Mouse (Mus musculus) heart, postnatal 4 days (tissue): ENCODE measurements around the gene Grid2ip. TPM values are rescaled to one million over a fixed set of nuclear protein-coding genes. Genes with fewer than 3 reads are reported as not detected.

ENCODE experiments used
- DNase-seq: peaks from one replicate; pipeline ENCODE4 v3.0.0; 2021
- total RNA-seq, 2 experiments: library from RNA; stranded (reverse); gene quantifications; 2 replicates each; pipeline ENCODE4 v1.2.3; 2021

The Grid2ip gene
- total RNA-seq, 2 experiments from 2014 or later = 0.07 TPM; not detected in 1

DNA sequence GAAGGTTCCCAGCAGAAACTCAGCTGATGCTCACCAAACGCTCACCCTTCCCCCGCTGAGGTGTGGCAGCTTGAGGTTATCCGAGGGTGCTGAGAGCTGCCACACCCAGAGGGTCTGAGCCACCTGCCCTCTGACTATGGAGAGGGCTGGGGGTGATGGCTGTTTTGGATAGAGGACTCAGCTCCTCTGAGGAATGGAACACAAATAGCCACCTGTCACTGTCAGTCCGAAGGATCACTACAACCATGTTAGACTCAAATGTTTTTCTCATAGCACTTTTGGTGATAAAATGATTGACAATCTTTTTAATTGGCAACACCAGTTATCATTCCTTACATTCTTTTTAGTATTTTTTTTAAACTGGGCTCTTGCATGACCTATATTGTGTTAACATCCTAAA is 64.3 kb downstream of the Grid2ip start:
- no peak for DNase-seq

- no peak for DNase-seq
Measured at GRCm38 (mm10) chr5:143422990-143423389, 65.9 kb downstream of the Grid2ip start.

GRCm38 (mm10) chr5:143423899-143424519 is 66.9 kb downstream of the Grid2ip start:
- DNase-seq = peak; percentile 77

GRCm38 (mm10) chr5:143434421-143434820 is 77.3 kb downstream of the Grid2ip start:
- peak; percentile 87 for DNase-seq

DNA sequence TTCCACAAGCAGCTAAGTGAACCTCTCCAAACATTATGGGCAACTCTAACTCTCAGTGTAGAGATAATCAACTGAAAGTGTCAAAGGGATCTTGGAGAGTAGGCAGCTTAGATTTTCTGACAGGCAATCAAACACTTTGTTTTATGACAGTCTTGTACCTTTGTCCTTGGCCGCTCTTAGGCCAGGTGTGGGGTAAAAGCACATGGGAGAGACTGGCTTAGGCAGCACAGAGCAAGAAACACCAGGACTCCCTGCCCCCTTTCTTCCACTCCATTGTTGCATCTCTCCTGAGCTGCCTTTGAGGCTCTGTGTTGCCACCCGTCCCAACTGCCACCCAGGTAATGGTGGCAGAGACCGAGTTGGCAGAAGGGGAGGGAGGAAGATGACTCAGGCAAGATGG is 84.2 kb downstream of the Grid2ip start:
- DNase-seq = no peak

DNA sequence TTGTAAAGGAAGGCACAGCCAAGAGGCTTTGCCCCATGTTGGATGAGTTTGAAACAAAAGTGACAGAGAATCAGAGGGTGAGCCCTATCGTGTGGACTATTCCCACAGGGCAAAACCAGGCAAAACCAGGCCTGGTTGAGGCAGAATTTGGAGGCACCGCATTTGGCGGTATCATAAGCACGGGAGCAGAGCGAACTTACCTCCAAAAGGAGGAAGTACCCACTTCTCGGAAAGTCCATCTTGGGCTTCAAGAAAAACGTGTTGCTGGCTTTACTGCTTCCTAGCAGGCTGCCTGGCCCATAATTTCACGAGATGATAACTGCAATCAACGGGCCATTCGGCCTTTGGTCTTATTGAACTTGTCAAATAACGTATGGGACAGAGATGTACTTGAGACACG is 84.6 kb downstream of the Grid2ip start:
- no peak for DNase-seq

Other genes with a start within 250 kb of the Grid2ip start
- gene Rnf216, start 244.3 kb upstream of the Grid2ip start, total RNA-seq = 10 to 100 TPM; 28.9 to 32.2 TPM
- not detected for gene Olfr718-ps1, start 209.8 kb upstream of the Grid2ip start, total RNA-seq
- 1 to 10 TPM; 8.3 to 9.4 TPM for gene Rbak, start 176.6 kb upstream of the Grid2ip start, total RNA-seq
- gene Spdye4b, start 176.3 kb upstream of the Grid2ip start, total RNA-seq = not detected
- not detected for gene Spdye4a, start 130.4 kb upstream of the Grid2ip start, total RNA-seq
- 10 to 100 TPM; 10.4 to 10.8 TPM for gene Zfp12, start 122.2 kb upstream of the Grid2ip start, total RNA-seq
- 1 to 10 TPM; 5.1 to 6.2 TPM for gene Zfp316, start 87.3 kb upstream of the Grid2ip start, total RNA-seq
- gene Zfp853, start 63.7 kb upstream of the Grid2ip start, total RNA-seq = under 1 TPM; 0.31 to 0.47 TPM
- gene E130309D02Rik, start 42.0 kb upstream of the Grid2ip start, total RNA-seq = 10 to 100 TPM; 21.8 to 22.6 TPM
- 10 to 100 TPM; 35.6 to 37.3 TPM for gene Zdhhc4, start 28.1 kb upstream of the Grid2ip start, total RNA-seq
- gene Kdelr2, start 46.5 kb downstream of the Grid2ip start, total RNA-seq = 100 to 1,000 TPM; 118 to 122 TPM
- 1 to 10 TPM; 8.0 to 8.7 TPM for gene Daglb, start 107.2 kb downstream of the Grid2ip start, total RNA-seq
- 100 to 1,000 TPM; 317 to 339 TPM for gene Rac1, start 170.7 kb downstream of the Grid2ip start, total RNA-seq